Mouse (Mus musculus): ENCODE data around the gene Slc22a14.

DNA sequence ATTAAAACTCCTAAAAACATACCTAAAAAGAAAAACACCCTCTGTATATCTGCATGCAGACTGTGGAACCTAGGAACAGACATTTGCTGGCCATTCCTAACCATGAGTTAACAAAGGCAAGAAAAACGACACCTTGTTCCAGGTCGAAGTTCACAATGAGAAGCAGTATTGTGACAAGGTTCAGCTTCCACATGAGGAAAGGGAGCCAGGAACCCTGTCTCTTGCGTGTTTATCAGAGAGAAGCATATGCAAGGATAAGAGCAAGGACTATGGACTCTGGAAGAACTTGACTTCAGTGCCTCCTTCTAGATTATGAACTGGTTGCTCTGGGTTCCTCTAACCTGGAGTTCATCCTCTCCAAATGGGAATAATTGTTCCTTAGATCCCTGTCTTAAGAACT lies 121.4 kb downstream of the Slc22a14 start:
- TF ChIP-seq POLR2A (IDR thresholded peaks at IDR 0.05; ENCODE audit: borderline replicate concordance, extremely low read depth, insufficient read depth, insufficient read length, poor library complexity, severe bottlenecking) = no peak
- TF ChIP-seq CTCF (IDR thresholded peaks at IDR 0.05; ENCODE audit: borderline replicate concordance, extremely low read depth, insufficient read depth, insufficient read length) = no peak

Measured in brain, embryonic 14.5 days (tissue).